Mouse (Mus musculus) hindbrain, embryonic 14.5 days (tissue): Measurements from ENCODE around the gene Ebf3. TPM values are rescaled to one million over a fixed set of nuclear protein-coding genes. Genes with fewer than 3 reads are reported as not detected.
A peak's percentile ranks its signal among the peaks of the same experiment; 100 is the strongest.

Source experiments
- ATAC-seq: fragments of 200-750 bp; cut with Nextera tagmentation; 2 replicates; pipeline ENCODE4 v1.8.0; 2017; ENCODE audit warnings: moderate number of reproducible peaks, mild to moderate bottlenecking, moderate TSS enrichment, moderate library complexity; ENCODE audit not compliant: low FRiP score
- DNase-seq: peaks from one replicate; pipeline ENCODE4 v3.0.0-alpha.2; 2015; ENCODE audit warnings: low spot score
- H3K27ac ChIP-seq: fragments of 300-500 bp; sonication (generic); 2 replicates; pipeline ENCODE4 v1.5.1; 2014; ENCODE audit warnings: mild to moderate bottlenecking, moderate library complexity
- H3K27me3 ChIP-seq: fragments of 300-500 bp; sonication (generic); 2 replicates; pipeline ENCODE4 v1.6.1; 2014; ENCODE audit warnings: mild to moderate bottlenecking, low read length, mixed read lengths; ENCODE audit not compliant: control insufficient read depth, insufficient read depth
- H3K36me3 ChIP-seq: fragments of 300-500 bp; sonication (generic); replicated peaks from 2 replicates; pipeline ENCODE4 v1.6.1; 2014; ENCODE audit not compliant: control insufficient read depth, insufficient read depth
- H3K4me1 ChIP-seq: fragments of 300-500 bp; sonication (generic); replicated peaks from 2 replicates; pipeline ENCODE4 v1.6.1; 2014; ENCODE audit warnings: antibody characterized with exemption, low read length, mixed read lengths; ENCODE audit not compliant: control insufficient read depth, insufficient read depth
- H3K4me2 ChIP-seq: fragments of 300-500 bp; sonication (generic); replicated peaks from 2 replicates; pipeline ENCODE4 v1.6.1; 2014; ENCODE audit warnings: mild to moderate bottlenecking, moderate library complexity
- H3K4me3 ChIP-seq: fragments of 300-500 bp; sonication (generic); replicated peaks from 2 replicates; pipeline ENCODE4 v1.5.1; 2014; ENCODE audit warnings: mild to moderate bottlenecking, low read length
- H3K9ac ChIP-seq: fragments of 300-500 bp; sonication (generic); 2 replicates; pipeline ENCODE4 v1.6.1; 2014
- H3K9me3 ChIP-seq: fragments of 300-500 bp; sonication (generic); 2 replicates; pipeline ENCODE4 v1.6.1; 2016; ENCODE audit warnings: low read length; ENCODE audit not compliant: control insufficient read depth
- WGBS: fragments of 180-500 bp; shearing (Covaris S2); extraction: QIAGEN DNeasy Blood & Tissue Kit; methylation state at CpG from one replicate; pipeline ENCODE4 v1.1.7; 2014; 5-methylcytosine and 5-hydroxymethylcytosine counted together
- polyA plus RNA-seq: library from polyadenylated mRNA; unstranded; fragments of >200 nt; fragmentation: Nextera tagmentation; extraction: Ambion mirVana; gene quantifications from 2 replicates; pipeline ENCODE4 v1.2.1, GENCODE M21; 2014

Ebf3 gene
- polyA plus RNA-seq, 1 experiment from 2014 or later, result 32.8 TPM

- DNase-seq (peak; percentile 77), ATAC-seq (no peak)
- H3K9me3 ChIP-seq, result no peaks in the 10 kb centered on the region
- H3K27ac ChIP-seq, result peak overlapping the region; percentile 98
- H3K36me3 ChIP-seq, result no peaks in the 10 kb centered on the region
- H3K9ac ChIP-seq, result peak overlapping the region; percentile 96
- peaks cover 54% of the 10 kb centered on the region for H3K4me1 ChIP-seq
- peaks cover 63% of the 10 kb centered on the region for H3K27me3 ChIP-seq
- 1% methylated on average over 48 of the region's 48 CpGs for WGBS
- H3K4me2 ChIP-seq, result peak overlapping the region; percentile 64
- peak overlapping the region; percentile 61 for H3K4me3 ChIP-seq
Measured at GRCm38 (mm10) chr7:137318924-137319885, 5.0 kb upstream of the Ebf3 start.

- DNase-seq, result no peak
- 5% methylated on average over 9 of the region's 9 CpGs for WGBS
- H3K4me2 ChIP-seq, result peak overlapping the region; percentile 64
- peaks cover 55% of the 10 kb centered on the region for H3K27me3 ChIP-seq
- H3K27ac ChIP-seq, result peak overlapping the region; percentile 98
- peaks cover 54% of the 10 kb centered on the region for H3K4me1 ChIP-seq
- peak overlapping the region; percentile 96 for H3K9ac ChIP-seq
- ATAC-seq, result no peak
- H3K4me3 ChIP-seq, result peak overlapping the region; percentile 61
- no peaks in the 10 kb centered on the region for H3K36me3 ChIP-seq
- no peaks in the 10 kb centered on the region for H3K9me3 ChIP-seq
Measured at GRCm38 (mm10) chr7:137318383-137318775, 4.1 kb upstream of the Ebf3 start.

- peak overlapping the region; percentile 98 for H3K27ac ChIP-seq
- 1% methylated on average over 24 of the region's 24 CpGs for WGBS
- peaks cover 52% of the 10 kb centered on the region for H3K27me3 ChIP-seq
- no peaks in the 10 kb centered on the region for H3K9me3 ChIP-seq
- DNase-seq, result no peak
- peak overlapping the region; percentile 96 for H3K9ac ChIP-seq
- H3K4me1 ChIP-seq, result peaks cover 52% of the 10 kb centered on the region
- peak overlapping the region; percentile 64 for H3K4me2 ChIP-seq
- peak overlapping the region; percentile 61 for H3K4me3 ChIP-seq
- H3K36me3 ChIP-seq, result no peaks in the 10 kb centered on the region
- no peak for ATAC-seq
Measured at GRCm38 (mm10) chr7:137317659-137318382, 3.6 kb upstream of the Ebf3 start.

- H3K4me3 ChIP-seq, result peak overlapping the region; percentile 61
- peak overlapping the region; percentile 98 for H3K27ac ChIP-seq
- H3K4me1 ChIP-seq, result peaks cover 45% of the 10 kb centered on the region
- no peaks in the 10 kb centered on the region for H3K9me3 ChIP-seq
- ATAC-seq (peak; percentile 8; the same call in 1 of the 2 replicates), DNase-seq (peak; percentile 33)
- under 1% methylated on average over 39 of the region's 39 CpGs for WGBS
- H3K9ac ChIP-seq, result peak overlapping the region; percentile 96
- H3K36me3 ChIP-seq, result no peaks in the 10 kb centered on the region; the same call in 1 of the 2 replicates
- H3K27me3 ChIP-seq, result peaks cover 48% of the 10 kb centered on the region
- H3K4me2 ChIP-seq, result peak overlapping the region; percentile 64
Measured at GRCm38 (mm10) chr7:137316926-137317658, 2.8 kb upstream of the Ebf3 start.

- H3K4me3 ChIP-seq, result peak overlapping the region; percentile 61
- H3K27me3 ChIP-seq, result peaks cover 41% of the 10 kb centered on the region
- WGBS, result 1% methylated on average over 20 of the region's 20 CpGs
- peak overlapping the region; percentile 64 for H3K4me2 ChIP-seq
- ATAC-seq (no peak), DNase-seq (peak; percentile 69)
- H3K9me3 ChIP-seq, result no peaks in the 10 kb centered on the region
- peak overlapping the region; percentile 96 for H3K9ac ChIP-seq
- no peaks in the 10 kb centered on the region; the same call in 1 of the 2 replicates for H3K36me3 ChIP-seq
- peak overlapping the region; percentile 98 for H3K27ac ChIP-seq
- peaks cover 45% of the 10 kb centered on the region for H3K4me1 ChIP-seq
Measured at GRCm38 (mm10) chr7:137316181-137316925, 2.1 kb upstream of the Ebf3 start.

DNA sequence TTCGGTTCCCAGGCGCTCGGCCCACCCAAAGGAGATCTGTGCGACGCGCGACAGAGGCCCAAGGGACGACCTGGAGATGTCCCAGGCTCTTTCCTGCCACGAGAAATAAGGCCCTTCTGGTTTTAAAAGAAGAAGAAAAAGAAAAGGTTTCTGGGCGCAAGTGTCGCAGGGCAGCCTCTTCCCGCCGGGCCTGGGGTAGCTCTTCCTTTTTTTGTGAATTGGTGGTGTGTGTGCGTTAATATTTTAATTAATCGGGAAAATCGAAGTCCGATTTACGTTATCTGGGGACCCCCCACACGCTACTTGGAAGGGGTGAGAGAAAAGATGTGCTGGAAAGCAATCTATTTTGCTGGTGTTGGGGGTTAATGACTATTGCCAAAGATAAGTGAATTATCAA lies 1.3 kb upstream of the Ebf3 start:
- H3K4me1 ChIP-seq, result peaks cover 40% of the 10 kb centered on the region
- no peak for ATAC-seq
- peak; percentile 29 for DNase-seq
- no peaks in the 10 kb centered on the region; the same call in none of the 2 replicates for H3K36me3 ChIP-seq
- WGBS, result 2% methylated on average over 19 of the region's 19 CpGs
- H3K27ac ChIP-seq, result peak overlapping the region; percentile 98
- peaks cover 33% of the 10 kb centered on the region for H3K27me3 ChIP-seq
- no peaks in the 10 kb centered on the region for H3K9me3 ChIP-seq
- H3K9ac ChIP-seq, result peak overlapping the region; percentile 96
- peak overlapping the region; percentile 64 for H3K4me2 ChIP-seq
- H3K4me3 ChIP-seq, result peak overlapping the region; percentile 61

- Histone ChIP-seq H3K4me1 (peaks cover 46% of the 10 kb centered on the region), H3K36me3 (no peaks in the 10 kb centered on the region; the same call in none of the 2 replicates), H3K9me3 (no peaks in the 10 kb centered on the region), H3K27ac (peak overlapping the region; percentile 98), H3K4me2 (peak overlapping the region; percentile 64), H3K4me3 (peak overlapping the region; percentile 61), H3K27me3 (peaks cover 26% of the 10 kb centered on the region), H3K9ac (peak overlapping the region; percentile 96)
- no peak; the same call in 1 of the 2 replicates for ATAC-seq
- 1% methylated on average over 48 of the region's 48 CpGs for WGBS
- peak; percentile 44 for DNase-seq
Measured at GRCm38 (mm10) chr7:137314710-137315543, 682 bp upstream of the Ebf3 start.
